Mouse (Mus musculus) layer of hippocampus, adult 18-20 months (tissue): ENCODE results near the gene Fbxl3. TPM values are rescaled to one million over a fixed set of nuclear protein-coding genes. Genes with fewer than 3 reads are reported as not detected.

Experiments
- DNase-seq, 2 experiments: peaks; one replicate each; pipeline ENCODE4 v3.0.0; 2022; ENCODE audit warnings: low spot score in 2 of 2
- total RNA-seq, 2 experiments: library from RNA; stranded (reverse); gene quantifications; 2 replicates each; pipeline ENCODE4 v1.2.3; 2021

Gene Fbxl3
- total RNA-seq, 2 experiments from 2014 or later = 97.2 to 101 TPM

DNA sequence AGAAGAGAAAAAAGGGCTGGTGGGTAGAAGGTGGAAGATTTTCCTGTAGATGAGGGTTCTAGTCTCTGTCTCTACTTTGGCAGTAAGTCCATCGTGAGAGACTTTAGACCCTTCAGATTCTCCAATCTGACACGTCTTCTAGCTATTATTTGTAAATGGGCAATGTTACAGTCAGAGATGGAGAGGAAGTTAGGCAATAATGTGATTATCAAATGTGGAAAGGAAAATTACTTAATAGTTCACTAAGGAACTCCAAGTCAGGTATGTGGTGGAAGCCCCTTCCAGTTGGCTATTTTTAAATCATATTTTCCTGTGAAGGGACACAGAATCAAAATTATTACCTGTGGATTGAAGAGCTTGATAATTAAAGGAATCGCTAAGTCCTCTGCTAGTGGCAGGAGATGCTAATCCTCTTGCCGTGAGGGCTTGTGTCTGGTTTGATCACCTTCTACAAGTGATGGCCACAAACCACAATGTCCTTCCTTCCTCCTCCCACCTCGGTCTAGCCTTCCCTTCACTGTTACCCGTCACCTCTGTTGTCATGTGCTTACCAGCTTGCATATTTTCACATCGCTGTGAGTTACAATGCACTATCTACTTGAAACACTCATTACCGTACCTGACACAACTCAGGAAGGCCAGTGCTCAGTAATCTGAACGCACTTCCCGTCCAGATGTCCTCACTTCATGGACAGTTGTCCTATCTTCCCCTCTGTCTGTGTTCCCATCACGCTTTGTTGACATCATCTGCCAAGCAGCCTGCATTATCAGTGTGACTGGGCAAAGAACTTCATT is 50.9 kb downstream of the Fbxl3 start:
- no peak for DNase-seq

DNA sequence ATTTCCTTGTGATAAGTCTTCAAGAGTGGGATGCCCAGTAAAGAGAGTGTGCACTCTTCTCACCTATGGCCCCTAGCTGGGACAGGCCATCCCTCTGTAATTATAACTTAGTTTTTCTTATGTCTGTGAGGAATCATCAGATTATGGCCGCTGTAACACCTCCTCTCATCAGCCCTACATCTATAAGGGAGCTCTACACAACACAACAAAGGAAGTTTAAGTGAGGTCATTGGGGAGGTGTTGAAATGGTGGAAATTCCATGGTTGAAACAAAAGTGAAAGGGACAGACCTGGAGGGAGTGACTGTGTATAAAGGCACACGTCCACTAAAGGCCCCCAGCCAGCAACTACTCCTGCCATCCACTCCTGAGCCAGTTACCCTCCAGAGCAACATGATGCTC is 52.7 kb downstream of the Fbxl3 start, which contains the start of gene Acod1:
Gene Acod1 (plus strand): TSS at position 301 of the 400 bp plus-strand sequence.
- DNase-seq = no peak

DNA sequence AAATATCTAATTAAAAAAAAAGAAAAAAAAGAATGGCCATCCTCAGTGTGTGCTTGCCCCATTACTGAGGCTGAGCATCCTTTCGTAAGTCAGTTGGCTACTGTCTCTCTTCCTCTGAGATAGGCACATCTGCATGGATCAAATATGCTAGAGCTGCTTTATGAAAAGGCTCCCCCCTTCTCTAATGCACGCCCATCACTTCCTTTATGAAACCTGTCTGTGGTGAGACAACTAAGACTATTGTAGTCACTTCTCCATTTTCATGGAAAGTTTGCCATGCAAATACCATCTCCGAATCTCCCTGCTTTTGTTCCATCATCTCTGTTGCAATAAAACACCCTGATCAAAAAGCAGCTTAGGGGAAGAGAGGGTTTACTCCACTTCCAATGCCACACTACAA is 62.4 kb downstream of the Fbxl3 start:
- no peak for DNase-seq

DNA sequence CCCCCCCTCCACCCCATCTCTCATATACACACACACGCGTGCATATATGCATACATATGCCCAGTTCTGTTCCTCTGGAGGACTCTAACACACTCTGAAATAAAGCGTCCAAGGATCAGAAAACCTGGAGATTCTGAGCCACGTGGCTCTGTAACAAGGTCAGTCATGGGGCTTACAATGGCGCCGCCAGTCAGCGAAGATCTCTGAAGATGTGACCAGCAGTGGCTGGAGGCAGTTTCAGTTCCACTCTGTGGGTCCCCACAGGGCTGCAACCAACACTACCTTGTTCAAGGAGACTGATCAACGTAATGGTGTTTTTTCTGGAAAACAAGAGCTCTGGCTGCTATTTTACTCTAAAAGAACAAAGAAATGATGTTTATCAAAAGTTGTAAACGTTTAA is 65.3 kb downstream of the Fbxl3 start:
- no peak for DNase-seq

DNA sequence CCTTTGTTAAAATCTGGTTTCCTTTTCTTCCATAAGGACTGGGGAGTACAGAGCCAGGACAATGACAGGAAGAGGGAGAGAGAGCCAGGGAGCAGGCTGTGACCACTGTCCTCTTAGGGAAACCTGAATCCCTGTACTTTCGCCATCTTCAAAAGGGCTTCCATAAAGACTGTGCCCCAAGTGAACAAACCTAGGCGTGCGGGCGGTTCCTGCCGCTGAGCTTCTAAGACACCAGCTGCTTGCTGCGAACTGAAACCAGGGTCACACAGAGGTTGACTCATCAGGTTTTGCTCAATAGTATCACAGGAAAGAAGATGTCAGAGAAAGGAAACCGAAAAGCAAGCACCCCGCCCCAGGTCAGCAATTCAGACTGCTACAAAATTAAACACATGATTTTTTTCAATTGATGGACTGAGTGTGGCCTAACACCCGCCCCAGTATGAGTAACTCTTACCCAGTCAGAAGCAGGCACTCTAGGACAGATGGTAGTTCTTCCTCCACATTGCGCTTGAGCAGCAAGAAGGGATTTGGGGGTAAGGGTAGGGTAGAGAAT is 66.0 kb downstream of the Fbxl3 start:
- DNase-seq = no peak

Other genes with a start within 250 kb of the Fbxl3 start
- gene Kctd12, start 116.9 kb downstream of the Fbxl3 start, total RNA-seq = 100 to 1,000 TPM; 121 to 126 TPM
- not detected for gene Acod1, start 52.6 kb downstream of the Fbxl3 start, total RNA-seq
- gene Cln5, start 29.4 kb downstream of the Fbxl3 start, total RNA-seq = 10 to 100 TPM; 11.0 to 12.1 TPM
- 100 to 1,000 TPM; 160 to 169 TPM for gene Mycbp2, start 247.2 kb upstream of the Fbxl3 start, total RNA-seq